Mouse (Mus musculus) hindbrain, embryonic 16.5 days (tissue): ENCODE measurements around the gene Purb. TPM values are rescaled to one million over a fixed set of nuclear protein-coding genes. Genes with fewer than 3 reads are reported as not detected.

Experiments
- ATAC-seq: fragments of 200-750 bp; cut with Nextera tagmentation; 2 replicates; pipeline ENCODE4 v1.8.0; 2017; ENCODE audit warnings: moderate TSS enrichment, moderate library complexity
- H3K27ac ChIP-seq: fragments of 300-500 bp; sonication (generic); 2 replicates; pipeline ENCODE4 v1.5.1; 2014; ENCODE audit warnings: low read depth, mild to moderate bottlenecking, control low read depth, low read length, moderate library complexity
- H3K27me3 ChIP-seq: fragments of 300-500 bp; sonication (generic); replicated peaks from 2 replicates; pipeline ENCODE4 v1.6.1; 2014; ENCODE audit warnings: low read length; ENCODE audit not compliant: control insufficient read depth, insufficient read depth
- H3K36me3 ChIP-seq: fragments of 300-500 bp; sonication (generic); 2 replicates; pipeline ENCODE4 v1.6.1; 2014; ENCODE audit warnings: mild to moderate bottlenecking, low read length, moderate library complexity, mixed read lengths; ENCODE audit not compliant: control insufficient read depth, insufficient read depth
- H3K4me1 ChIP-seq: fragments of 300-500 bp; sonication (generic); 2 replicates; pipeline ENCODE4 v1.6.1; 2014; ENCODE audit warnings: low read depth, low read length; ENCODE audit not compliant: control insufficient read depth, insufficient read depth
- H3K4me2 ChIP-seq: fragments of 300-500 bp; sonication (generic); 2 replicates; pipeline ENCODE4 v1.6.1; 2014; ENCODE audit warnings: mild to moderate bottlenecking, low read length, control low read depth, moderate library complexity
- H3K4me3 ChIP-seq: fragments of 300-500 bp; sonication (generic); 2 replicates; pipeline ENCODE4 v1.5.1; 2014; ENCODE audit warnings: mild to moderate bottlenecking, low read length, control low read depth, moderate library complexity
- H3K9ac ChIP-seq: fragments of 300-500 bp; sonication (generic); 2 replicates; pipeline ENCODE4 v1.6.1; 2014; ENCODE audit warnings: low read depth, mild to moderate bottlenecking, control low read depth, low read length, moderate library complexity
- H3K9me3 ChIP-seq: fragments of 300-500 bp; sonication (generic); 2 replicates; pipeline ENCODE4 v1.6.1; 2014; ENCODE audit warnings: mild to moderate bottlenecking, low read length, moderate library complexity; ENCODE audit not compliant: control insufficient read depth
- WGBS: fragments of 180-500 bp; shearing (Covaris S2); extraction: QIAGEN DNeasy Blood & Tissue Kit; methylation state at CpG from one replicate; pipeline ENCODE4 v1.1.7; 2014; 5-methylcytosine and 5-hydroxymethylcytosine counted together
- polyA plus RNA-seq: library from polyadenylated mRNA; unstranded; fragments of >200 nt; fragmentation: Nextera tagmentation; extraction: Ambion mirVana; gene quantifications from 2 replicates; pipeline ENCODE4 v1.2.1, GENCODE M21; 2015

The Purb gene
- polyA plus RNA-seq, 1 experiment from 2014 or later = 11.5 TPM

DNA sequence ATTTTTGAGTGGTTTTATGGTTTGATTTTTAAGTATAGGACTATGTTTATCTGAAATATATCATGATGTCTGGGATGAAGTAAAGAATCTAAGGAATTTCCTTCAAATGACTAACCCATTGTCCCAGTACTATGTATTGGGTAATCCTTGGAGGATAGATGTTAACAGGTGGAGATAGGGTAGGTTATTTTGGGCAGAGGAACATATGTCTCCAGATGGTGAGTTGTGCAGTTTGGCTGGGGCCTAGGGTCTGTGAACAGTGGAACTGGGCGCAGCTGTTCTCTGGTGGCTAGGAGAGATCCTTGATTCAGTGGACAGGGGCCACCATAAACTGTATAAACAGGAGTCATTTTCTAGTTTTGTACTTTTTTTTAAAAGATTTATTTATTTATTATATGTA lies 1.6 kb upstream of the Purb start:
- 84% methylated on average over 1 of the region's 1 CpGs for WGBS
- H3K4me1 ChIP-seq = peaks cover 16% of the 10 kb centered on the region
- no peaks in the 10 kb centered on the region for H3K27me3 ChIP-seq
- no peak overlapping the region for H3K4me3 ChIP-seq
- no peak overlapping the region for H3K4me2 ChIP-seq
- H3K9ac ChIP-seq = no peak overlapping the region
- no peak for ATAC-seq
- H3K27ac ChIP-seq = no peak overlapping the region
- H3K9me3 ChIP-seq = no peaks in the 10 kb centered on the region
- H3K36me3 ChIP-seq = no peaks in the 10 kb centered on the region

DNA sequence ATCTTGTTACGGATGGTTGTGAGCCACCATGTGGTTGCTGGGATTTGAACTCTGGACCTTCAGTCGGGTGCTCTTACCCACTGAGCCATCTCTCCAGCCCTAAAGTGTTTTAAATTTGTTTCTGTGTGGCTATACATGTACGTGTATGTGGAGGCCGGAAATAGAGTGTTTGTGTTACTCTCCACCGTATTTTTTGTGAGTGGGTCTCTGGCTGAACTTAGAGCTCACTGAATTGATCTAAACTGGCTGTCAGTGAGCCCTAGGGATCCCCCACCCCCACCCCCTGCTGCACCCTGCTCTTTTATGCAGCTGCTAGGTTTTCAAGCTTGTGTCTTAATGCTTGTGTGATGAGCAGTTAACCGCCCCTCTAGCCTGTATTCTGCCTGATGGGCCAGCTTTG lies 1.2 kb upstream of the Purb start:
- WGBS = 74% methylated on average over 6 of the region's 6 CpGs
- no peak for ATAC-seq
- no peaks in the 10 kb centered on the region for H3K9me3 ChIP-seq
- H3K4me1 ChIP-seq = peaks cover 19% of the 10 kb centered on the region
- H3K4me3 ChIP-seq = no peak overlapping the region
- H3K36me3 ChIP-seq = no peaks in the 10 kb centered on the region
- H3K27ac ChIP-seq = no peak overlapping the region
- no peaks in the 10 kb centered on the region for H3K27me3 ChIP-seq
- no peak overlapping the region for H3K9ac ChIP-seq
- no peak overlapping the region for H3K4me2 ChIP-seq

- under 1% methylated on average over 85 of the region's 109 CpGs for WGBS
- Histone ChIP-seq H3K4me3 (peak overlapping the region; percentile 93), H3K9ac (peak overlapping the region; percentile 87), H3K27me3 (no peaks in the 10 kb centered on the region), H3K9me3 (no peaks in the 10 kb centered on the region), H3K36me3 (no peaks in the 10 kb centered on the region), H3K27ac (peak overlapping the region; percentile 97), H3K4me1 (peaks cover 34% of the 10 kb centered on the region), H3K4me2 (peak overlapping the region; percentile 82)
- peak; percentile 28 for ATAC-seq
These were observed 614 bp downstream of the Purb start for GRCm38 (mm10) chr11:6474874-6475731.

- Histone ChIP-seq H3K4me2 (peak overlapping the region; percentile 82), H3K4me1 (peaks cover 38% of the 10 kb centered on the region), H3K9me3 (no peaks in the 10 kb centered on the region), H3K27me3 (no peaks in the 10 kb centered on the region), H3K4me3 (peak overlapping the region; percentile 93), H3K9ac (peak overlapping the region; percentile 87), H3K36me3 (no peaks in the 10 kb centered on the region), H3K27ac (no peak overlapping the region; the same call in 1 of the 2 replicates)
- WGBS = 35% methylated on average over 6 of the region's 6 CpGs
- no peak for ATAC-seq
These were observed 1.3 kb downstream of the Purb start for GRCm38 (mm10) chr11:6474381-6474780.

GRCm38 (mm10) chr11:6472076-6472475 lies 3.6 kb downstream of the Purb start:
- H3K9ac ChIP-seq = peak overlapping the region; percentile 51
- H3K9me3 ChIP-seq = no peaks in the 10 kb centered on the region
- no peak for ATAC-seq
- H3K36me3 ChIP-seq = peaks cover under 1% of the 10 kb centered on the region; the same call in 1 of the 2 replicates
- H3K4me3 ChIP-seq = peak overlapping the region; percentile 38
- H3K27ac ChIP-seq = no peak overlapping the region
- H3K27me3 ChIP-seq = no peaks in the 10 kb centered on the region
- peaks cover 47% of the 10 kb centered on the region for H3K4me1 ChIP-seq
- H3K4me2 ChIP-seq = peak overlapping the region; percentile 82

GRCm38 (mm10) chr11:6471493-6471892 lies 4.2 kb downstream of the Purb start:
- Histone ChIP-seq H3K4me2 (peak overlapping the region; percentile 82), H3K27ac (no peak overlapping the region), H3K9me3 (no peaks in the 10 kb centered on the region), H3K4me1 (peaks cover 47% of the 10 kb centered on the region), H3K27me3 (no peaks in the 10 kb centered on the region), H3K36me3 (peaks cover 6% of the 10 kb centered on the region; the same call in 1 of the 2 replicates), H3K4me3 (peak overlapping the region; percentile 38), H3K9ac (peak overlapping the region; percentile 20)
- ATAC-seq = no peak
- 8% methylated on average over 1 of the region's 1 CpGs for WGBS

DNA sequence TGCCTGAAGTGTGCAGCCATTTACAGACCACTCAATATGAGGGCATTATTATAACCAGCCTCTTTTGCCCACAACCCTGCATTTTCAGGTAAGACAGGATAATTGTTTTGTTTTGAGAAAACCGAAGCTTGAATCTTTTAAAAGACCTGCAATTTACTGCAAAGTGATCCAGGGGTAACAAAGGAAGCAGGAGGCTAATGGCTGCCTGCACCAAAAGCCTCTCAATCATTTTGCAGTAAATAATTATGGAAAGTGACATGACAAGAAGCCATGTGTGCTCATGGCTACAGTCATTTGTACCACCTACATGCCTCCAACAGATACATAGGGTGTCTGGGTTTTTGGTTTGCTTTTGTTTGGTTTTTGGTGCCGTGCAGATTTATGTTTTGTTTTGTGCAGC lies 4.7 kb downstream of the Purb start:
- Histone ChIP-seq H3K9ac (peak overlapping the region; percentile 24; the same call in 1 of the 2 replicates), H3K27ac (no peak overlapping the region), H3K4me2 (peak overlapping the region; percentile 82), H3K4me3 (peak overlapping the region; percentile 38), H3K9me3 (no peaks in the 10 kb centered on the region), H3K36me3 (peaks cover 6% of the 10 kb centered on the region; the same call in 1 of the 2 replicates), H3K27me3 (no peaks in the 10 kb centered on the region), H3K4me1 (peaks cover 47% of the 10 kb centered on the region)
- ATAC-seq = no peak
- 38% methylated on average over 2 of the region's 2 CpGs for WGBS

GRCm38 (mm10) chr11:6468541-6468940 lies 7.2 kb downstream of the Purb start:
- no peak overlapping the region for H3K9ac ChIP-seq
- no peak overlapping the region for H3K4me3 ChIP-seq
- H3K27me3 ChIP-seq = no peaks in the 10 kb centered on the region
- no peak overlapping the region for H3K4me2 ChIP-seq
- no peaks in the 10 kb centered on the region for H3K9me3 ChIP-seq
- H3K27ac ChIP-seq = no peak overlapping the region
- ATAC-seq = no peak
- H3K36me3 ChIP-seq = peaks cover 8% of the 10 kb centered on the region; the same call in 1 of the 2 replicates
- peaks cover 38% of the 10 kb centered on the region for H3K4me1 ChIP-seq
- 76% methylated on average over 2 of the region's 2 CpGs for WGBS

DNA sequence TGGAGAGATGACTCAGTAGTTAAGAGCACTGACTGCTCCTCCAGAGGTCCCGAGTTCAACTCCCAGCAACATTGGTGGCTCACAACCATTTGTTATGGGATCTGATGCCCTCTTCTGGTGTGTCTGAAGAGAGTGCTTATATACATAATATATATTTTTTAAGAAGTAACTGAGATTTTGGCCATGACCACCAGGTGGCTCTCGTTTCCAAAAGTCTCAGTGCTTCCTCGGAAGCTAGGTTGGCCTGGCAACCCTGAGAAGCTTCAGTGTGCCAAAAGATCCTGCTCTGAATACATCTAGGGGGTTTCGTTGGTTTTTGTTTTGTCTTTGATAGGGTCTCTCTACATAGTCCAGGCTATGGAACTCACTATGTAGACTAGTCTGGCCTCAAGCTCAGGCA lies 10.6 kb downstream of the Purb start:
- no peak overlapping the region for H3K9ac ChIP-seq
- peak; percentile 86 for ATAC-seq
- peaks cover 8% of the 10 kb centered on the region; the same call in 1 of the 2 replicates for H3K36me3 ChIP-seq
- 21% methylated on average over 4 of the region's 4 CpGs for whole genome bisulfite sequencing
- no peak overlapping the region for H3K27ac ChIP-seq
- no peaks in the 10 kb centered on the region for H3K27me3 ChIP-seq
- H3K9me3 ChIP-seq = no peaks in the 10 kb centered on the region
- peaks cover 13% of the 10 kb centered on the region for H3K4me1 ChIP-seq
- H3K4me2 ChIP-seq = no peak overlapping the region
- H3K4me3 ChIP-seq = no peak overlapping the region
